Mouse (Mus musculus) liver, embryonic 14.5 days (tissue): Measurements from ENCODE around the gene Picalm. TPM values are rescaled to one million over a fixed set of nuclear protein-coding genes. Genes with fewer than 3 reads are reported as not detected.
A peak's percentile ranks its signal among the peaks of the same experiment; 100 is the strongest.

Experiments used
- ATAC-seq: fragments of 200-750 bp; cut with Nextera tagmentation; 2 replicates; pipeline ENCODE4 v1.8.0; 2017; ENCODE audit warnings: moderate number of reproducible peaks, mild to moderate bottlenecking, moderate library complexity; ENCODE audit not compliant: insufficient read depth
- DNase-seq, 3 experiments: peaks; one replicate each; pipeline ENCODE4 v3.0.0-alpha.2; 2012 to 2013; ENCODE audit warnings: low read depth in 3 of 3, low spot score in 3 of 3
- H3K27ac ChIP-seq: fragments of 300-500 bp; sonication (generic); 2 replicates; pipeline ENCODE4 v1.5.1; 2014; ENCODE audit warnings: moderate library complexity, mild to moderate bottlenecking, control low read depth, inconsistent platforms
- H3K27me3 ChIP-seq: fragments of 300-500 bp; sonication (generic); 2 replicates; pipeline ENCODE4 v1.6.1; 2014; ENCODE audit warnings: mild to moderate bottlenecking, low read length, moderate library complexity; ENCODE audit not compliant: control insufficient read depth, insufficient read depth
- H3K36me3 ChIP-seq: fragments of 300-500 bp; sonication (generic); replicated peaks from 2 replicates; pipeline ENCODE4 v1.6.1; 2014; ENCODE audit warnings: low read depth; ENCODE audit not compliant: control insufficient read depth, insufficient read depth
- H3K4me1 ChIP-seq, 2 experiments: fragments of 200-500 bp in 1 of 2; fragments of 300-500 bp in 1 of 2; sonication (generic) in 1 of 2; replicated peaks; 2 replicates each; pipeline ENCODE4 v1.6.1; 2012 to 2014; ENCODE audit warnings: antibody characterized with exemption in 1 of 2, inconsistent platforms in 1 of 2, low read length in 1 of 2; ENCODE audit not compliant: control insufficient read depth in 2 of 2, insufficient read depth in 2 of 2
- H3K4me2 ChIP-seq: fragments of 300-500 bp; sonication (generic); 2 replicates; pipeline ENCODE4 v1.6.1; 2014; ENCODE audit warnings: low read depth, mild to moderate bottlenecking, control low read depth, moderate library complexity
- H3K4me3 ChIP-seq, 2 experiments: fragments of 200-500 bp in 1 of 2; fragments of 300-500 bp in 1 of 2; sonication (generic) in 1 of 2; 2 replicates each; pipeline ENCODE4 v1.5.1; 2012 to 2014; ENCODE audit warnings: low read depth in 2 of 2, low read length in 2 of 2, mild to moderate bottlenecking in 2 of 2, control low read depth in 1 of 2, inconsistent platforms in 1 of 2, moderate library complexity in 1 of 2; ENCODE audit not compliant: insufficient read depth in 1 of 2
- H3K9ac ChIP-seq: fragments of 300-500 bp; sonication (generic); replicated peaks from 2 replicates; pipeline ENCODE4 v1.6.1; 2014; ENCODE audit warnings: mild to moderate bottlenecking, control low read depth, moderate library complexity
- H3K9me3 ChIP-seq: fragments of 300-500 bp; sonication (generic); 2 replicates; pipeline ENCODE4 v1.6.1; 2016; ENCODE audit warnings: low read length, mixed read lengths; ENCODE audit not compliant: control insufficient read depth
- CTCF ChIP-seq: IDR thresholded peaks from 2 replicates; pipeline ENCODE4 v1.5.1; 2016; ENCODE audit warnings: antibody characterized with exemption, low read depth, control low read depth
- EP300 ChIP-seq: IDR thresholded peaks from 2 replicates; pipeline ENCODE4 v1.6.1; 2016; ENCODE audit warnings: antibody characterized with exemption, low read depth
- WGBS: fragments of 180-500 bp; shearing (Covaris S2); extraction: QIAGEN DNeasy Blood & Tissue Kit; methylation state at CpG from one replicate; pipeline ENCODE4 v1.1.7; 2014; ENCODE audit not compliant: insufficient replicate concordance; 5-methylcytosine and 5-hydroxymethylcytosine counted together
- polyA plus RNA-seq, 2 experiments: library from polyadenylated mRNA; depleted of rRNA in 1 of 2; stranded (reverse) in 1 of 2; unstranded in 1 of 2; fragments of >200 nt; fragmentation: Nextera tagmentation in 1 of 2; extraction: Ambion mirVana in 1 of 2; gene quantifications; 2 replicates each; pipeline versions ENCODE4 v1.2.1 to v1.2.3; 2012 to 2014

Gene Picalm
- polyA plus RNA-seq, 2 experiments = 61.5 to 138 TPM

DNA sequence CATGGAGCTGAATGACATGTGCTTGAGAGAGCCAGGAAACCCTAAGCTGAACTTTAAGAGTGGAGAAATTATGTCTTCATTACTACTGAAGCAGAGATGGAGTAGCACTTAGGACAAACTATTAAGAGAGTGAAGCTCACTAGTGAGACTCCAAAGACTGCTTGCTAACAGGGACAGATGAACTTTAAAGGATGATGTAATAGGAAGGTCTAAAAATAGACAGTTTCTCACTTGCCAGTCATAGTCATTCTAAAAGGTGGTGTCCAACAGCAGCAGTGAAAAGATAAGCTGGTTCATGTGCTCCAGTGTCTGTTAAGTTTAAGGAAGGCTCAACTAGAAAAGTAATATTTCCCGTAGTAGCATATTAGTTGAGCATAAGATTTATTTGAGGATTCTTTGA, 16.3 kb downstream of the Picalm start:
- peak overlapping the region; percentile 38 to 41; a peak in 3 of 4 replicates for H3K4me3 ChIP-seq
- H3K9me3 ChIP-seq = no peaks in the 10 kb centered on the region
- WGBS = 3% methylated on average over 1 of the region's 1 CpGs
- peaks cover 20% of the 10 kb centered on the region for H3K36me3 ChIP-seq
- H3K4me1 ChIP-seq = peaks cover 54 to 62% of the 10 kb centered on the region in 2 experiments
- no peaks in the 10 kb centered on the region for H3K27me3 ChIP-seq
- TF ChIP-seq EP300 (peak; percentile 78), CTCF (no peak)
- peak; percentile 87 for ATAC-seq
- H3K27ac ChIP-seq = peak overlapping the region; percentile 97
- peak; percentile 73 to 83 (median 81) for DNase-seq
- peak overlapping the region; percentile 83 for H3K4me2 ChIP-seq
- peak overlapping the region; percentile 73 for H3K9ac ChIP-seq

- 5% methylated on average over 2 of the region's 2 CpGs for WGBS
- DNase-seq (no peak), ATAC-seq (peak; percentile 19; the same call in 1 of the 2 replicates)
- Histone ChIP-seq H3K4me1 (peaks cover 42 to 53% of the 10 kb centered on the region in 2 experiments), H3K36me3 (peaks cover 31% of the 10 kb centered on the region), H3K27me3 (no peaks in the 10 kb centered on the region), H3K4me3 (peak overlapping the region in 1 of 2 experiments; percentile 32; a peak in 2 of 4 replicates), H3K9ac (peak overlapping the region; percentile 59), H3K4me2 (peak overlapping the region; percentile 83), H3K9me3 (no peaks in the 10 kb centered on the region), H3K27ac (peak overlapping the region; percentile 63)
- TF ChIP-seq CTCF (no peak), EP300 (peak; percentile 22)
Observed at GRCm38 (mm10) chr7:90148023-90148422, 18.0 kb downstream of the Picalm start.

DNA sequence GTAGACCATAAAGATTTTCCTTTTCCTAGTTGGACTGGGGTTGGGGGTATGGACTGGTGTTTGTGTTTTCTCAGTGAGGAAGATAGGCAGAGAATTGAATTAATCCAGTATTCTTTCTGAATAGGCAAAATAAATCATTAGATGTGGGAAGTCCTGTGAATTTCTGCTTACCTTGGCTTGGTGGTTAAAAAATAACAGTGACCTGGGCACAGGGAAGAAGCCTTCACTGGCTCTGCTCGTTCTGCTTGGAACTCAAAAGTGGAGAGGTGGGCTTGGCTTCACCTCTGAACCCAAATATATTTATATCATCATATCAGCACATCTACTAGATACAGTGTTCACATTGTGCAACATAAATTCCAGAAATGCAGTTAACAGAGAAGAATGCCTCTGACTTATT, 18.5 kb downstream of the Picalm start:
- TF ChIP-seq EP300 (no peak), CTCF (no peak)
- Histone ChIP-seq H3K9ac (peak overlapping the region; percentile 59), H3K27me3 (no peaks in the 10 kb centered on the region), H3K36me3 (peaks cover 35% of the 10 kb centered on the region), H3K4me3 (no peak overlapping the region), H3K27ac (peak overlapping the region; percentile 63), H3K4me1 (peaks cover 39 to 50% of the 10 kb centered on the region in 2 experiments), H3K4me2 (peak overlapping the region; percentile 83), H3K9me3 (no peaks in the 10 kb centered on the region)
- WGBS = 45% methylated on average over 1 of the region's 1 CpGs
- no peak for DNase-seq
- no peak for ATAC-seq

GRCm38 (mm10) chr7:90150311-90150710, 20.3 kb downstream of the Picalm start:
- H3K27ac ChIP-seq = no peak overlapping the region
- no peak overlapping the region for H3K9ac ChIP-seq
- H3K4me2 ChIP-seq = no peak overlapping the region
- no peak for DNase-seq
- peaks cover 32% of the 10 kb centered on the region for H3K36me3 ChIP-seq
- H3K4me1 ChIP-seq = peaks cover 31 to 41% of the 10 kb centered on the region in 2 experiments
- ATAC-seq = no peak
- H3K9me3 ChIP-seq = no peaks in the 10 kb centered on the region
- TF ChIP-seq CTCF (peak; percentile 85), EP300 (0 out of 2 replicates have a peak, but pooled peaks have one; percentile 27)
- no peaks in the 10 kb centered on the region for H3K27me3 ChIP-seq
- H3K4me3 ChIP-seq = no peak overlapping the region
- 40% methylated on average over 2 of the region's 2 CpGs for WGBS

DNA sequence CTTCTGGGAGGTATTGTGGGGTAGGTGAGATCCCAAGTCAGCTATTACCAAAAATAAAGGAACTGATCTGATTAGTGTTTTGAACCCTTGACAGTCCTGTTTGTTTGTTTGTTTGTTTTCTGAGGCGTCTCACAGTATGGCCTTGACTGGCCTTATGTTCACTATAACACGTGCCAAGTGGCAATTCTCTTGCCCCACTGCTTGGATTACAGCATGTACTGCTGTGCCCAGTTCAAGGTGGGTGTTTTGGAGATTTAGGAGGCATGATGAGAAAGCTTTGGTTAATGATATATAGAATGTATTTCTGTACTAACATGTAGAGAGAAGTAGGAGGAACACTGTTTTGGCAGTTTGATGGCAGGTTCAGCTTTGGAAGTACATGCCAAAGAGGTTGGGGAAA, 28.0 kb downstream of the Picalm start:
- H3K4me1 ChIP-seq = peaks cover 0 to 2% of the 10 kb centered on the region in 2 experiments; a peak in 1 of 4 replicates
- H3K27me3 ChIP-seq = no peaks in the 10 kb centered on the region
- peaks cover 58% of the 10 kb centered on the region for H3K36me3 ChIP-seq
- no peak overlapping the region for H3K27ac ChIP-seq
- H3K4me3 ChIP-seq = no peak overlapping the region
- no peak for DNase-seq
- WGBS = 94% methylated on average over 2 of the region's 2 CpGs
- H3K9ac ChIP-seq = no peak overlapping the region
- no peak overlapping the region for H3K4me2 ChIP-seq
- TF ChIP-seq CTCF = no peak
- ATAC-seq = no peak
- no peaks in the 10 kb centered on the region for H3K9me3 ChIP-seq
